Mouse (Mus musculus) MEL (cell line): ENCODE measurements at regions not wholly inside any gene's neighbourhood (a gene's known extent, or its start where the extent isn't known, plus 50 kb on each side); places are given as distances from the start of the nearest gene placed in this dataset.
"Not testable (repeated sequence)": the region's sequence is repeated elsewhere in the genome, so short reads cannot be mapped to it uniquely, and the experiment has no call there.

ENCODE experiments used
- DNase-seq: peaks from one replicate; pipeline ENCODE4 v3.0.0; 2011; ENCODE audit warnings: low read depth, low spot score
- H3K27ac ChIP-seq: 2 replicates; pipeline ENCODE4 v1.5.1; 2012; ENCODE audit warnings: low read depth, mild to moderate bottlenecking, control low read depth, low read length, moderate library complexity; ENCODE audit not compliant: control insufficient read depth
- H3K27me3 ChIP-seq, 2 experiments: fragments of 150-350 bp in 1 of 2; sonication (generic) in 1 of 2; 2 replicates each; pipeline ENCODE4 v1.6.1; 2012; ENCODE audit warnings: low read length in 2 of 2, mild to moderate bottlenecking in 2 of 2, improper control_type of control experiment in 1 of 2, moderate library complexity in 1 of 2; ENCODE audit not compliant: insufficient read depth in 2 of 2, control insufficient read depth in 1 of 2
- H3K36me3 ChIP-seq, 2 experiments: 2 replicates each; pipeline ENCODE4 v1.6.1; 2012 to 2014; ENCODE audit warnings: low read length in 2 of 2, improper control_type of control experiment in 1 of 2, inconsistent platforms in 1 of 2, mild to moderate bottlenecking in 1 of 2; ENCODE audit not compliant: insufficient read depth in 2 of 2, control insufficient read depth in 1 of 2
- H3K4me1 ChIP-seq, 2 experiments: fragments of 150-350 bp in 1 of 2; sonication (generic) in 1 of 2; 2 replicates each; pipeline ENCODE4 v1.6.1; 2012; ENCODE audit warnings: low read length in 2 of 2, improper control_type of control experiment in 1 of 2, mild to moderate bottlenecking in 1 of 2; ENCODE audit not compliant: insufficient read depth in 2 of 2, control insufficient read depth in 1 of 2
- H3K4me3 ChIP-seq, 2 experiments: fragments of 150-350 bp in 1 of 2; sonication (generic) in 1 of 2; 2 replicates each; pipeline ENCODE4 v1.5.1; 2012; ENCODE audit warnings: low read depth in 2 of 2, low read length in 2 of 2, mild to moderate bottlenecking in 2 of 2, moderate library complexity in 2 of 2, control low read depth in 1 of 2, improper control_type of control experiment in 1 of 2; ENCODE audit not compliant: control insufficient read depth in 1 of 2, insufficient read depth in 1 of 2
- H3K79me2 ChIP-seq: 2 replicates; pipeline ENCODE4 v1.6.1; 2012; ENCODE audit warnings: mild to moderate bottlenecking, low read length, moderate library complexity; ENCODE audit not compliant: control insufficient read depth, poor library complexity, insufficient read depth
- H3K9ac ChIP-seq: 2 replicates; pipeline ENCODE4 v1.6.1; 2012; ENCODE audit warnings: low read depth, mild to moderate bottlenecking, control low read depth, low read length, moderate library complexity; ENCODE audit not compliant: control insufficient read depth, poor library complexity, severe bottlenecking
- H3K9me3 ChIP-seq: fragments of 150-350 bp; sonication (generic); replicated peaks from 2 replicates; pipeline ENCODE4 v1.6.1; 2012; ENCODE audit warnings: mild to moderate bottlenecking, low read length, improper control_type of control experiment, moderate library complexity; ENCODE audit not compliant: insufficient read depth
- CHD2 ChIP-seq: IDR thresholded peaks from 2 replicates; pipeline ENCODE4 v1.6.1; 2011; ENCODE audit warnings: low read length, improper control_type of control experiment
- E2F4 ChIP-seq: IDR thresholded peaks from 2 replicates; pipeline ENCODE4 v1.6.1; 2011; ENCODE audit warnings: low read depth, low read length, improper control_type of control experiment, borderline replicate concordance
- EP300 ChIP-seq, 2 experiments: IDR thresholded peaks; 2 replicates each; pipeline ENCODE4 v1.6.1; 2011; ENCODE audit warnings: improper control_type of control experiment in 2 of 2, low read length in 2 of 2, low read depth in 1 of 2, mild to moderate bottlenecking in 1 of 2
- ETS1 ChIP-seq: IDR thresholded peaks from 2 replicates; pipeline ENCODE4 v1.6.1; 2012; ENCODE audit warnings: low read depth, mild to moderate bottlenecking, inconsistent platforms, low read length, improper control_type of control experiment, moderate library complexity
- GABPA ChIP-seq: IDR thresholded peaks from 2 replicates; pipeline ENCODE4 v1.6.1; 2012; ENCODE audit warnings: low read depth, mild to moderate bottlenecking, inconsistent platforms, low read length, improper control_type of control experiment, moderate library complexity
- HCFC1 ChIP-seq: IDR thresholded peaks from 2 replicates; pipeline ENCODE4 v1.6.1; 2012; ENCODE audit warnings: low read depth, mild to moderate bottlenecking, inconsistent platforms, low read length, improper control_type of control experiment, moderate library complexity
- KAT2A ChIP-seq: conservative IDR thresholded peaks from 2 replicates; pipeline ENCODE4 v1.6.1; 2012; ENCODE audit warnings: low read depth, low read length, improper control_type of control experiment, inconsistent platforms
- MAX ChIP-seq: IDR thresholded peaks from 2 replicates; pipeline ENCODE4 v1.6.1; 2011; ENCODE audit warnings: low read length, improper control_type of control experiment
- MEF2A ChIP-seq: IDR thresholded peaks from 2 replicates; pipeline ENCODE4 v1.6.1; 2014; ENCODE audit warnings: low read depth, mild to moderate bottlenecking, inconsistent platforms, low read length, improper control_type of control experiment; ENCODE audit not compliant: poor library complexity, insufficient replicate concordance, severe bottlenecking; ENCODE audit errors: extremely low read depth
- NRF1 ChIP-seq: IDR thresholded peaks from 2 replicates; pipeline ENCODE4 v1.6.1; 2014; ENCODE audit warnings: low read depth, mild to moderate bottlenecking, inconsistent platforms, low read length, improper control_type of control experiment, moderate library complexity; ENCODE audit not compliant: poor library complexity, insufficient read depth, severe bottlenecking
- RAD21 ChIP-seq: IDR thresholded peaks from 2 replicates; pipeline ENCODE4 v1.6.1; 2011; ENCODE audit warnings: mild to moderate bottlenecking, low read depth, low read length, improper control_type of control experiment
- RCOR1 ChIP-seq: IDR thresholded peaks from 2 replicates; pipeline ENCODE4 v1.6.1; 2012; ENCODE audit warnings: low read depth, mild to moderate bottlenecking, inconsistent platforms, low read length, improper control_type of control experiment
- SIN3A ChIP-seq: IDR thresholded peaks from 2 replicates; pipeline ENCODE4 v1.6.1; 2012; ENCODE audit warnings: low read length, improper control_type of control experiment, inconsistent platforms
- TAL1 ChIP-seq: IDR thresholded peaks from 2 replicates; pipeline ENCODE4 v1.6.1; 2012; ENCODE audit warnings: mild to moderate bottlenecking, inconsistent platforms, low read length, moderate library complexity, mixed read lengths
- TBP ChIP-seq: IDR thresholded peaks from 2 replicates; pipeline ENCODE4 v1.8.0; 2011; ENCODE audit warnings: low read depth, low read length, improper control_type of control experiment
- TCF12 ChIP-seq: IDR thresholded peaks from 2 replicates; pipeline ENCODE4 v1.6.1; 2014; ENCODE audit warnings: low read depth, mild to moderate bottlenecking, inconsistent platforms, low read length, improper control_type of control experiment, moderate library complexity
- UBTF ChIP-seq: IDR thresholded peaks from 2 replicates; pipeline ENCODE4 v1.6.1; 2012; ENCODE audit warnings: low read depth, mild to moderate bottlenecking, inconsistent platforms, low read length, improper control_type of control experiment, moderate library complexity, borderline replicate concordance; ENCODE audit not compliant: insufficient read depth
- ZNF384 ChIP-seq: IDR thresholded peaks from 2 replicates; pipeline ENCODE4 v1.6.1; 2012; ENCODE audit warnings: low read depth, mild to moderate bottlenecking, inconsistent platforms, low read length, improper control_type of control experiment

DNA sequence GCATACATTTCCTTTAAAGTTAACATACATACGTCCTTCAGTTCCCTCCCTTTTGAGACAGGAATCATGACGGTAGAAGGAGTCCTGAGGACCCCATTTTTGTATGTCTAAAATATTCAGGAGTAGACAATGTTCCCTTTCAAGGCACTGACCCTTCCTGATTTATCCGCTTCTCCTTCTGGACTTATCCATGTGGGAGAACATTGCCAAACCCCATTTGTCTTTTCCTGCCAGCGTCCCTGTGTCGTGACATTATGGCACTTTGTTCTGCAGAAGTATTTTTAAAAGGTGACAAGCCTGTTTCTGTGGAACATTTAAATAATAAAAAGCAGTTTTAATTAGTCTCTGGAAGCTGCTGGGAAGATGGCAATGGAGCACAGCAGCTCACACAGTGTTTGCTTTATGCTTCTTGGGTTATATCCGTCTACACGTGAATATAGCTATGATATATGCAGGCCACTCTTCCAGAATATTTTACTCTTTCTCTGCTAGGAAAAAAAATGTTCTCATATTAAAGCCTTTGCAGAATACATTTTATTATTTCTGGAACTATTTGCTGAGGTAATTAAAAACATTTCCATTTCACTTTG lies 115.6 kb upstream of the Mad2l1 start:
- H3K79me2 ChIP-seq = no peaks in the 10 kb centered on the region
- no peak for TF ChIP-seq EP300 (IDR thresholded peaks at IDR 0.05; ENCODE audit: low read depth in 1 of 2, low read length in 2 of 2)
- no peak for TF ChIP-seq KAT2A
- TF ChIP-seq ZNF384 = no peak
- no peak for TF ChIP-seq UBTF
- TF ChIP-seq TCF12 = no peak
- no peak for TF ChIP-seq TBP
- TF ChIP-seq HCFC1 = no peak
- no peak for TF ChIP-seq RAD21
- TF ChIP-seq GABPA = no peak
- TF ChIP-seq SIN3A = no peak
- no peak for TF ChIP-seq MEF2A
- TF ChIP-seq ETS1 = no peak
- no peak for TF ChIP-seq MAX
- TF ChIP-seq RCOR1 = no peak
- TF ChIP-seq NRF1 = no peak
- no peak for TF ChIP-seq E2F4
- DNase-seq = no peak
- no peaks in the 10 kb centered on the region; a peak in 1 of 4 replicates for H3K27me3 ChIP-seq
- no peaks in the 10 kb centered on the region for H3K36me3 ChIP-seq
- no peaks in the 10 kb centered on the region for H3K9me3 ChIP-seq
- no peaks in the 10 kb centered on the region for H3K4me1 ChIP-seq
- no peak overlapping the region for H3K9ac ChIP-seq
- no peak overlapping the region for H3K27ac ChIP-seq
- H3K4me3 ChIP-seq = no peak overlapping the region

DNA sequence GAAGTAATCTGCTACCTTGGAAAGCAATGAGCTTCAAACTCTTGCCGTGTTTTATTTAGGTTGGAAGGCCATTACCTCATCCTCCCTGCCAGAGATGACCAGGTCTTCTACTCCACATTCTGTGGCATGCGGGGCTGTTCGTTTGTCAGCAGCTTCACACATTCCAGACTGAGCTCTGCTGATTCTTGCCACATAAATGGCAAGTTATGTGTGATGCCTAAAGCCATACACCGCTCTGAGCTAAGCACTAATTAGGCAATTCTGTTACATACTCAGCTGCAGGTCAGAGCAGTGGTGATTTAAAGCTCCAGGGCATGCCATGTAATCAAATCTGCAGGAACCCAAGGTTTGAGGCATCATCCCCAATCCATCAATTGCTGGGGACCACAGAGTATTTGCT lies 106.8 kb upstream of the Mad2l1 start:
- TF ChIP-seq CHD2 (no peak), TAL1 (no peak)
- DNase-seq = no peak
- no peak overlapping the region for H3K4me3 ChIP-seq

DNA sequence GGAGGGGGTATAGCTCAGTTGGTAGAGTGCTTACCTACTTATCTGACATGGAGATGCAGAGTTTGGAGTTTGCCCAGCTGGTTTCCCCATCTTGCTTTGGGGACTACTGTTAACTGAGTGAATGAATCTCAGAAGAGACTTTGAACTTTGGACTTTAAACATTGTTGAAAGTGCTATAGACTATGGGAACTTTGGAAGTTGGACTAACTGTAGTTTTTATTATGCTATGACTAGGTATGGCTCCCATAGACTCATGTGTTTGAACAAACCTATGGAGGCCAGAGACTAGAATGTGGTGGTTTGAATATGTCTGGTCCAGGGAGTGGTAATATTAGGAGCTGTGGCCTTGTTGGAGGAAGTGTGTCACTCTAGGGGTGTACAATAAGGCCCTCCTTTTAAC lies 84.8 kb upstream of the Mad2l1 start:
- H3K9ac ChIP-seq, H3K4me3 ChIP-seq, H3K27ac ChIP-seq, H3K9me3 ChIP-seq, H3K27me3 ChIP-seq, DNase-seq, H3K4me1 ChIP-seq, H3K36me3 ChIP-seq, H3K79me2 ChIP-seq: not testable (repeated sequence)

More for the DNA sequence above, 106.8 kb upstream of the Mad2l1 start:
- Histone ChIP-seq H3K9me3 (no peaks in the 10 kb centered on the region), H3K79me2 (no peaks in the 10 kb centered on the region), H3K27ac (no peak overlapping the region), H3K4me1 (no peaks in the 10 kb centered on the region), H3K27me3 (no peaks in the 10 kb centered on the region; a peak in 1 of 4 replicates), H3K9ac (no peak overlapping the region), H3K36me3 (no peaks in the 10 kb centered on the region)
